Mouse (Mus musculus) embryonic fibroblast, embryonic 13.5 days (primary cell): Measurements from ENCODE around the gene Zfp428.

ENCODE experiments used
- CTCF ChIP-seq: IDR thresholded peaks from 2 replicates; pipeline ENCODE4 v1.5.1; 2011; ENCODE audit warnings: mild to moderate bottlenecking, control low read depth, low read length, moderate library complexity, borderline replicate concordance; ENCODE audit not compliant: insufficient read depth
- POLR2A ChIP-seq: IDR thresholded peaks from 2 replicates; pipeline ENCODE4 v1.6.1; 2011; ENCODE audit warnings: low read depth, mild to moderate bottlenecking, control low read depth, low read length, moderate library complexity

- TF ChIP-seq POLR2A, result no peak
- TF ChIP-seq CTCF, result no peak
Observed at GRCm38 (mm10) chr7:24480986-24481473, 25.8 kb upstream of the Zfp428 start.
